Mouse (Mus musculus) mouse embryonic stem cell (cell line): Measurements from ENCODE around the gene Krt77.

Experiments used
- in situ Hi-C, 2 experiments: fragments of 300-500 bp; cut with MboI; formaldehyde crosslinking; loops; 1 replicate in 1 of 2; 3 replicates in 1 of 2; pipeline ENCODE4 v1.14.3; 2019 to 2020; ENCODE audit warnings: low sequenced_read_pairs in 2 of 2, low pct_unique_long_range_greater_than_20kb in 1 of 2, mixed read lengths in 1 of 2; ENCODE audit not compliant: unreplicated experiment in 1 of 2

The Krt77 gene

GRCm38 (mm10) chr15:101845971-101846403 is 23.5 kb downstream of the Krt77 start:
- in situ Hi-C loops = no loop called here

GRCm38 (mm10) chr15:101843192-101843591 is 26.3 kb downstream of the Krt77 start:
- in situ Hi-C loops = no loop called here

DNA sequence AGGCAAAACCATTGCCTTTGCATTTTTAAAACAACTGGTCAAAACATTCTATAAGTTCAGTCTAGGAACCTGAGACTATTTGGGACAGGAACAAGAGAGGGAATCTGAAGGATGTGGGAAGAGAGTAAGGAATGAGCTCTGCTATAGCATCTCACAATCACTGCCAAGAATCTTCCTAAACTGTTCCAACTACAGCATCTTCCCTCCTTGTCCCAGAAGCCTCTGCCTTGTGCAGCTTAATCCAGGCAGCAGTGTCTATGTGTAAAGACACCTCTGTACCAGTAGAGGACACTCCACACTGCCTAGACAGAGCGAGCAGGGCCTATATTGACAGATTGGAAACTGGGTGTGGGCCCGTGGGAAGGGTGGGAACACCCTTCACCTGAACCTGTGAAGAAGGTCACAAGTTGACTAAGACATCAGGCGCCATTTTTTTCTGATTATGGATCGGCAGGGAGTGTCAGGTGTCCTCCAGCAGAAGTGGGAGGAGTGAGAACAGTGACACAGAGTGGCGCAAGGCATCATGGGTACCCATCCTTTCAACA is 34.6 kb downstream of the Krt77 start:
- in situ Hi-C loops = no loop called here

- in situ Hi-C loops = no loop called here
These were observed 36.4 kb downstream of the Krt77 start for GRCm38 (mm10) chr15:101833131-101833530.

DNA sequence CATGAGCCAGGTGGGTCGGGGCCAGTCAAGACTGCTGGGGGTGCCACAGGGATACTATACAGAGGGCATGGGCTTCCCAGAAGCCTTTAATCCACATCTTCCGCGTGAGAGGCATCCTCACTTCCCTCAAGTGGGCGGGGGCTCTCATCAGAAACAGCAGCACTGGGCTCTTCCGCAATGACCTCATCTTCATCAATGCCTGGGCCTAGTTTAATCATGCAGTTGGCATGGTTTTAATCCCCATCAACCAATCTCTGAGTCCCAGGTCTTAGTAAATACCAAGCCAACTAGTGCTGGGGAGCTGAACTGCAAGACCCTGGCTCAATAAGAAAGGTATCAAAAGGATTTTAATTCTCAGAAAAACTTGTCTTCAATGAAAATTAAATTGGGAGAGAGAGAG is 40.1 kb downstream of the Krt77 start:
- in situ Hi-C loops = no loop called here

- in situ Hi-C loops = no loop called here
These were observed 47.7 kb downstream of the Krt77 start for GRCm38 (mm10) chr15:101821786-101822185.

- in situ Hi-C loops = no loop called here
These were observed 51.6 kb downstream of the Krt77 start, which contains the start of gene Krt2 for GRCm38 (mm10) chr15:101817875-101818274. Gene Krt2, minus strand, starts transcription at chr15:101818169.
